Mouse (Mus musculus): ENCODE results near the gene Dcaf17. TPM values are rescaled to one million over a fixed set of nuclear protein-coding genes. Genes with fewer than 3 reads are reported as not detected.

Dcaf17 gene
- polyA plus RNA-seq, 1 experiment, result 7.6 TPM

DNA sequence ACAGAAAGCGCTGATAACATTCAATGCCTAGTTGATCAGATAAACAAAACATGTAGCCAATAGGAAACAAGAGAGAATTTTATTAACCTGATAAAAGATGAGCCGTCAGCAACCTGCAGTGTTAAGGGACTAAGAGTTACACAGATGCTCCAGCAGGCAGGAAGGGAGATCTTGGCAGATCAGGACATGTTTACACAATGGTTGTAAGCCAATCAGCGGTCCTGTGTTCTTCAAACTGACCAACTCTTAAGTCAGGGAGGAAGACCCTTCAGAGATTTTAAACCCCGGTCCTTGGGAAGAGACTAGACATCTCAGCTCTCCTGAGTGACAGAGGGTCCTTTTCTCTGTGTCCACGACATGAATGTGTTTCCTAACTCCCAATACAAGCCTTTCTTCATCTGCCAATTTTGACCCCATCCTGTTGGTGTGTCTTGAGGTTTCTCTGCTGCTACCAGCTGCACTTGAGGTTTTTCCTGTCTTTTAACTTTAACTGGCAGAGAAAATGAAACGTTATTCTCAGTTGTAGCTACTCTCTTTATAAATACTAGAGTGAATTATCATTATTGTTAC lies 8.3 kb upstream of the Dcaf17 start:
- Histone ChIP-seq H3K4me1 (ENCODE audit: control insufficient read depth, insufficient read depth, low read length) (peaks cover 4% of the 10 kb centered on the region; the same call in 1 of the 2 replicates), H3K27ac (ENCODE audit: insufficient read depth, low read length) (no peak overlapping the region), H3K4me3 (ENCODE audit: insufficient read depth, low read length) (no peak overlapping the region)
- TF ChIP-seq CTCF (IDR thresholded peaks at IDR 0.05; ENCODE audit: extremely low read depth, insufficient read depth, low read length) (no peak), POLR2A (IDR thresholded peaks at IDR 0.05; ENCODE audit: extremely low read depth, insufficient read depth, low read length) (no peak)

DNA sequence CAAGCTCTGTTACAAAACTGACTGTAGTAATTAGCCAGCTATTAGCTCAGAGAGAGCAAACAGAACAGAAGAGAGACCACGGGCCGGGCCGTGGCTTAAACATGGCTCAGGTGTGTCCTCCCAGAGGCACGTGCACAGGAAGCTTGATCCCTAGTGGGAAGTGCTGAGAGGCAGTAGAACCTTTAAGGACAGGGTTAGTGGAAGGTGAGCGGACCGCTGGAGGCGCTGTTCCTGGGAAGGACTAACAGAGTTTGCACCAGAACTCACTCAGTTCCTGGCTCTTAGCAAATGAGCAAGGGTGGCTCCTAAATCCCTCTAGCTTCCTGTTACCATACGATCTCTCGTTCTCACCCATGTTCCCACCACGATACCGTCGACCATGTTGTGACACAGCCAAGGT lies 6.2 kb upstream of the Dcaf17 start:
- peaks cover 4% of the 10 kb centered on the region; the same call in 1 of the 2 replicates for H3K4me1 ChIP-seq (ENCODE audit: control insufficient read depth, insufficient read depth, low read length)
- H3K4me3 ChIP-seq (ENCODE audit: insufficient read depth, low read length), result no peak overlapping the region
- no peak overlapping the region for H3K27ac ChIP-seq (ENCODE audit: insufficient read depth, low read length)
- TF ChIP-seq POLR2A (IDR thresholded peaks at IDR 0.05; ENCODE audit: extremely low read depth, insufficient read depth, low read length), result no peak
- TF ChIP-seq CTCF (IDR thresholded peaks at IDR 0.05; ENCODE audit: extremely low read depth, insufficient read depth, low read length), result no peak

DNA sequence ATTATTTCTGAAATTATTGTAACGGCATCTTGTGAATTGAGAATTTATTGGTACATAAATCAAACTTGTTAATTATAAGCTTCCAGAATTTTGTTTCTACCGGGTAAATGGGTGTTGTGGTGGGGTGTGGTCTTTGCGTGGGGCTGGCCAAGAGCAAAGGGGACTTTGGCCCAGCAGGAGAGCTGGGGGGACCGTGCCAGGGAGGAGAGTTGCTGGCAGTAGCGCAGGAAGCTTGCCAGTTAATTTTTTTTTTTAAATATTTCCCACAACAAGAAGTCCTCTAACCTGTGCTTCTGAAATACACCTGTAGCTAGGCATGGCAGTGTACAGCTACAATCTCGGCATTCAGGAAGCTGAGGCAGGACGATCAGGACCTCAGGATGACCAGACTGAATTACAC lies 4.6 kb upstream of the Dcaf17 start:
- H3K4me3 ChIP-seq (ENCODE audit: insufficient read depth, low read length), result no peak overlapping the region
- peaks cover 4% of the 10 kb centered on the region; the same call in 1 of the 2 replicates for H3K4me1 ChIP-seq (ENCODE audit: control insufficient read depth, insufficient read depth, low read length)
- no peak overlapping the region for H3K27ac ChIP-seq (ENCODE audit: insufficient read depth, low read length)
- no peak for TF ChIP-seq POLR2A (IDR thresholded peaks at IDR 0.05; ENCODE audit: extremely low read depth, insufficient read depth, low read length)
- no peak for TF ChIP-seq CTCF (IDR thresholded peaks at IDR 0.05; ENCODE audit: extremely low read depth, insufficient read depth, low read length)

- H3K27ac ChIP-seq (ENCODE audit: insufficient read depth, low read length), result no peak overlapping the region
- no peaks in the 10 kb centered on the region; the same call in 1 of the 2 replicates for H3K4me1 ChIP-seq (ENCODE audit: control insufficient read depth, insufficient read depth, low read length)
- peak overlapping the region; percentile 70 for H3K4me3 ChIP-seq (ENCODE audit: insufficient read depth, low read length)
- TF ChIP-seq CTCF (IDR thresholded peaks at IDR 0.05; ENCODE audit: extremely low read depth, insufficient read depth, low read length), result no peak
- TF ChIP-seq POLR2A (IDR thresholded peaks at IDR 0.05; ENCODE audit: extremely low read depth, insufficient read depth, low read length), result no peak
Measured at GRCm38 (mm10) chr2:71054716-71055115, 412 bp upstream of the Dcaf17 start.

DNA sequence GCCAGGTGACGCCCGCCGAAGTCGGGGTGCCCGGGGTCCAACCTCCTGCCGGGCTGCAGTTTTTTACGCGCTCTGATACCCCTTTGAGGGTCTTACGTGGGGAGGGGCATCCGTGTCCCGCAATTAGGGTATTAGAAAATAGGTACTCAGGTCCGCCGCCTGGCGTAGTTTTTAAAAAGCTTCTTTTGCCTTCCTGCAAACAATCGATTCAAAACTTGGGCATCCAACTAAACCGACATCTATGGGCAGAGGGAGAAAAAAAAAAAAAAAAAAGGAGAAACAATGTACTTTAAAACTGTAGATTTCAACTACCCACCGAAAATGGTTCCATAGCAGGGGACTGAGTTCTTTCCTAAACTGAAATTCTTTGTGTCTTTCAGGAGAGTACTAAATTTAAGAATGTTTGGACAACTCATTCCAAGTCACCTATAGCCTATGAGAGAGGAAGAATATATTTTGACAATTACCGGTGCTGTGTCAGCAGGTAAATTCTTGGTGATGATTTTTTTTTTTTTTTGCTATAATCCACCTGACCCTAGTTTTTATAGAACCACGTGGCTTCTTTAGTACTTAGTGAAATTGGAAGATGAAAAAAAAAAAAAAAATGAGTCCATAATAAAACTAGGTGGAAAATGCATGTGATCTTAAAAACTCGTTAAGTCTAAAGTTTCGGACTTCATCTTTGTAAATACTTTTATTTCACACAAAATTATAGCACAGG lies 1.1 kb downstream of the Dcaf17 start:
- Histone ChIP-seq H3K27ac (ENCODE audit: insufficient read depth, low read length) (peak overlapping the region; percentile 68; the same call in 1 of the 2 replicates), H3K4me1 (ENCODE audit: control insufficient read depth, insufficient read depth, low read length) (no peaks in the 10 kb centered on the region; the same call in 1 of the 2 replicates), H3K4me3 (ENCODE audit: insufficient read depth, low read length) (peak overlapping the region; percentile 70)
- TF ChIP-seq POLR2A (IDR thresholded peaks at IDR 0.05; ENCODE audit: extremely low read depth, insufficient read depth, low read length) (no peak), CTCF (IDR thresholded peaks at IDR 0.05; ENCODE audit: extremely low read depth, insufficient read depth, low read length) (no peak)

DNA sequence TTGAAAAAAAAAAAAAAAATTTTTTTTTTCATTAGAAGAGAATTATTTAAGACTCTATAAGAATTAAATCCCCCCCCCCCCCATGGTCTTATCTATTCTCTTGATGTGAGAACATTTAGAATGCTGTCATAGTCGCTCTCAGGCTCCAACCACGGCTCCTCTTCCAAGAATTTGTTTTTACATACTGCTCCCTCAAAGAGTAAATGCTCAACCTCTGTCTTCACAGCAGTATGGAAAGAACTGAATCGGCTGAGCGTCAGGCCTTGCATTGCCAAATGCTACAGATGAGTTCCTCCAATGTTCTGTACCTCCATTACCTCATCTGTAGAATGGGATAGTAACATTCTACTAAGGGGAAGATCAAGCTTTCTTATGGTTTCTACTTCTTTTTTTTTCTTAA lies 16.5 kb downstream of the Dcaf17 start:
- TF ChIP-seq CTCF (IDR thresholded peaks at IDR 0.05; ENCODE audit: extremely low read depth, insufficient read depth, low read length) (no peak), POLR2A (IDR thresholded peaks at IDR 0.05; ENCODE audit: extremely low read depth, insufficient read depth, low read length) (no peak)
- Histone ChIP-seq H3K4me3 (ENCODE audit: insufficient read depth, low read length) (no peak overlapping the region), H3K4me1 (ENCODE audit: control insufficient read depth, insufficient read depth, low read length) (no peaks in the 10 kb centered on the region), H3K27ac (ENCODE audit: insufficient read depth, low read length) (no peak overlapping the region)

DNA sequence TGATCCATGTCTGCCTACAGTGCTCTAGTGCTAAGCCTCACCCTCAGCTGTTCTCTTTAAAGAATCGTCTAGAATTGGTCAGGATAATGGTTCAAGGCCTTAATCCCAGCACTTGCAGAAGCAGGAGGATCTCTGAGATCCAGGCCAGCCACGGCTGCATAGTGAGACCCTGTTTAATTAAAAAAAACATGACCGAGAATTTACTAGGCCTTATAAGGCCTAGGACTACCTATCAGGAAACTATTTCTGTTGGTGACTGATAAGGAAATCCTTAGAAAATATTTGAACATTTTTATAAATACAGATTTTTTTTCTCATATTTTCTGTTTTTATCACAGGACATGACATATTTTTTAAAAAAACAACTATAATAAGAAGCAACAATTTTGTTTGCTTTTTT lies 18.2 kb downstream of the Dcaf17 start:
- Histone ChIP-seq H3K4me3 (ENCODE audit: insufficient read depth, low read length) (no peak overlapping the region), H3K4me1 (ENCODE audit: control insufficient read depth, insufficient read depth, low read length) (no peaks in the 10 kb centered on the region), H3K27ac (ENCODE audit: insufficient read depth, low read length) (no peak overlapping the region)
- no peak for TF ChIP-seq POLR2A (IDR thresholded peaks at IDR 0.05; ENCODE audit: extremely low read depth, insufficient read depth, low read length)
- no peak for TF ChIP-seq CTCF (IDR thresholded peaks at IDR 0.05; ENCODE audit: extremely low read depth, insufficient read depth, low read length)

- H3K27ac ChIP-seq (ENCODE audit: insufficient read depth, low read length), result no peak overlapping the region
- no peak overlapping the region for H3K4me3 ChIP-seq (ENCODE audit: insufficient read depth, low read length)
- H3K4me1 ChIP-seq (ENCODE audit: control insufficient read depth, insufficient read depth, low read length), result no peaks in the 10 kb centered on the region
- TF ChIP-seq CTCF (IDR thresholded peaks at IDR 0.05; ENCODE audit: extremely low read depth, insufficient read depth, low read length), result no peak
- TF ChIP-seq POLR2A (IDR thresholded peaks at IDR 0.05; ENCODE audit: extremely low read depth, insufficient read depth, low read length), result no peak
Measured at GRCm38 (mm10) chr2:71073828-71074227, 18.7 kb downstream of the Dcaf17 start.

- no peak overlapping the region for H3K27ac ChIP-seq (ENCODE audit: insufficient read depth, low read length)
- TF ChIP-seq CTCF (IDR thresholded peaks at IDR 0.05; ENCODE audit: extremely low read depth, insufficient read depth, low read length) (no peak), POLR2A (IDR thresholded peaks at IDR 0.05; ENCODE audit: extremely low read depth, insufficient read depth, low read length) (no peak)
- H3K4me3 ChIP-seq (ENCODE audit: insufficient read depth, low read length), result no peak overlapping the region
- no peaks in the 10 kb centered on the region for H3K4me1 ChIP-seq (ENCODE audit: control insufficient read depth, insufficient read depth, low read length)
Measured at GRCm38 (mm10) chr2:71082416-71082815, 27.3 kb downstream of the Dcaf17 start.
